Mouse (Mus musculus) hindbrain, embryonic 12.5 days (tissue): Measurements from ENCODE around the gene Lamc2. TPM values are rescaled to one million over a fixed set of nuclear protein-coding genes. Genes with fewer than 3 reads are reported as not detected.
"Not testable (repeated sequence)": the region's sequence is repeated elsewhere in the genome, so short reads cannot be mapped to it uniquely, and the experiment has no call there.

ENCODE experiments used
- ATAC-seq: fragments of 200-750 bp; cut with Nextera tagmentation; 2 replicates; pipeline ENCODE4 v1.8.0; 2017; ENCODE audit warnings: moderate TSS enrichment; ENCODE audit not compliant: low FRiP score
- H3K27ac ChIP-seq: fragments of 300-500 bp; sonication (generic); 2 replicates; pipeline ENCODE4 v1.5.1; 2016; ENCODE audit warnings: mild to moderate bottlenecking
- H3K27me3 ChIP-seq: fragments of 300-500 bp; sonication (generic); 2 replicates; pipeline ENCODE4 v1.6.1; 2016; ENCODE audit warnings: mild to moderate bottlenecking
- H3K36me3 ChIP-seq: fragments of 300-500 bp; sonication (generic); 2 replicates; pipeline ENCODE4 v1.6.1; 2016; ENCODE audit warnings: mild to moderate bottlenecking
- H3K4me1 ChIP-seq: fragments of 300-500 bp; sonication (generic); 2 replicates; pipeline ENCODE4 v1.6.1; 2016
- H3K4me2 ChIP-seq: fragments of 300-500 bp; sonication (generic); replicated peaks from 2 replicates; pipeline ENCODE4 v1.6.1; 2016; ENCODE audit warnings: mild to moderate bottlenecking
- H3K4me3 ChIP-seq: fragments of 300-500 bp; sonication (generic); 2 replicates; pipeline ENCODE4 v1.5.1; 2016; ENCODE audit warnings: mild to moderate bottlenecking
- H3K9ac ChIP-seq: fragments of 300-500 bp; sonication (generic); 2 replicates; pipeline ENCODE4 v1.6.1; 2016; ENCODE audit warnings: mild to moderate bottlenecking, moderate library complexity
- H3K9me3 ChIP-seq: fragments of 300-500 bp; sonication (generic); replicated peaks from 2 replicates; pipeline ENCODE4 v1.6.1; 2016; ENCODE audit warnings: mild to moderate bottlenecking
- WGBS: fragments of 180-500 bp; shearing (Covaris S2); methylation state at CpG from one replicate; pipeline ENCODE4 v1.1.7; 2016; 5-methylcytosine and 5-hydroxymethylcytosine counted together
- polyA plus RNA-seq: library from polyadenylated mRNA; unstranded; fragments of >200 nt; fragmentation: Nextera tagmentation; extraction: Ambion mirVana; gene quantifications from 2 replicates; pipeline ENCODE4 v1.2.1, GENCODE M21; 2016

Gene Lamc2
- polyA plus RNA-seq, 1 experiment from 2014 or later = 1.6 TPM

- H3K9ac ChIP-seq = no peak overlapping the region
- H3K4me2 ChIP-seq = no peak overlapping the region
- no peak overlapping the region for H3K27ac ChIP-seq
- H3K27me3 ChIP-seq = no peaks in the 10 kb centered on the region
- WGBS = 85% methylated on average over 5 of the region's 5 CpGs
- H3K36me3 ChIP-seq = 0 out of 2 replicates have a peak, but pooled peaks cover 7% of the 10 kb centered on the region
- no peak for ATAC-seq
- H3K9me3 ChIP-seq = no peaks in the 10 kb centered on the region
- peaks cover 3% of the 10 kb centered on the region; the same call in 1 of the 2 replicates for H3K4me1 ChIP-seq
- no peak overlapping the region for H3K4me3 ChIP-seq
Measured at GRCm38 (mm10) chr1:153087771-153088170, 98.5 kb downstream of the Lamc2 start.

GRCm38 (mm10) chr1:153085198-153085597, 101.0 kb downstream of the Lamc2 start:
- ATAC-seq = no peak
- H3K4me1 ChIP-seq = no peaks in the 10 kb centered on the region
- no peak overlapping the region for H3K9ac ChIP-seq
- 93% methylated on average over 5 of the region's 5 CpGs for WGBS
- H3K4me3 ChIP-seq = no peak overlapping the region
- H3K36me3 ChIP-seq = 0 out of 2 replicates have a peak, but pooled peaks cover 7% of the 10 kb centered on the region
- H3K27ac ChIP-seq = no peak overlapping the region
- H3K9me3 ChIP-seq = no peaks in the 10 kb centered on the region
- no peak overlapping the region for H3K4me2 ChIP-seq
- H3K27me3 ChIP-seq = no peaks in the 10 kb centered on the region

DNA sequence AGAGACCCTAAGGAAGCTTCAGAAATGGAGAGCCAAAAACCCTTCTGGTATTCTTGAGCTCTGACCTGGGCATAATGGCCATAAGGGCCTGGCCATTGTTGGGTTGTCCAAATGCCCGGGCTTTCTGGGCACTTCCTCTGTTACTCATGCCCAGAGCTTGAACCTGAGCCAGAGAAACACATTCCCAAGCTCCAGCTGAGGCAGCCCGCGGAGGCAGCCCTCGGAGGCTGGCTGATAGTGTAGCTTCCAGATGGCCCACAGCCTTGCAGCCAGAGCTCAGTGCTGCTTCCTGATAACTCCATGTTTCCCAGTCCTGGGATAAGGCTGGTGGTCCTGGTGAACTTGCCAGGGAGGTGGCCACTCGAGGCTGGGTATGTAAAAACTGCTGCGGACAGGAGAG, 102.1 kb downstream of the Lamc2 start:
- Histone ChIP-seq H3K4me1 (no peaks in the 10 kb centered on the region), H3K9ac (no peak overlapping the region), H3K4me2 (no peak overlapping the region), H3K4me3 (no peak overlapping the region), H3K36me3 (0 out of 2 replicates have a peak, but pooled peaks cover 7% of the 10 kb centered on the region), H3K27ac (no peak overlapping the region), H3K27me3 (no peaks in the 10 kb centered on the region), H3K9me3 (no peaks in the 10 kb centered on the region)
- 57% methylated on average over 6 of the region's 6 CpGs for WGBS
- ATAC-seq = no peak

GRCm38 (mm10) chr1:153083233-153083632, 103.0 kb downstream of the Lamc2 start:
- not testable (repeated sequence) for H3K9ac ChIP-seq, H3K4me1 ChIP-seq, H3K9me3 ChIP-seq, H3K27me3 ChIP-seq, H3K4me2 ChIP-seq, H3K27ac ChIP-seq, H3K36me3 ChIP-seq, ATAC-seq, H3K4me3 ChIP-seq
- 91% methylated on average over 9 of the region's 14 CpGs for WGBS

DNA sequence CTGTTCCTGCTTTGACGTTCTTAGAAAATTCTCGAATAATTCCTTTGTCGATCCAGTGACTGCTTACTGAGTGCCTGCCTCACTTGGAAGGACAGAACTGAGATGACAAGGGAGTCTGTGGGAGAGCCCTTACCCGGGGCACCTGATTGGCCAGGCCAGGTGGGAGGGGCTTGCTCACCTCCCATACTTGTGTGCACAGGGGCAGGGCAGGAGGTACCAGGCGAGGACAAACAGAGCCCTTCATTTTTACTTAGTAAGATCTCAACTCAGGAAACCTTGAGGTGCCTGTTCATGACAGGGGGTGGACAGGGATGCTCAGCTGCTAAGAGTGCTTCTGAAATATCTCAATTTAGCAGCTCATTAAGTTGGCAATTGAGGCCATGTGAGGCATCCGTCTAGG, 110.3 kb downstream of the Lamc2 start:
- H3K27me3 ChIP-seq = peaks cover 44% of the 10 kb centered on the region
- H3K9me3 ChIP-seq = no peaks in the 10 kb centered on the region
- peak; percentile 56 for ATAC-seq
- H3K4me2 ChIP-seq = no peak overlapping the region
- peaks cover 9% of the 10 kb centered on the region for H3K4me1 ChIP-seq
- no peak overlapping the region for H3K9ac ChIP-seq
- H3K4me3 ChIP-seq = no peak overlapping the region
- WGBS = 53% methylated on average over 6 of the region's 6 CpGs
- H3K27ac ChIP-seq = no peak overlapping the region
- 0 out of 2 replicates have a peak, but pooled peaks cover 3% of the 10 kb centered on the region for H3K36me3 ChIP-seq

DNA sequence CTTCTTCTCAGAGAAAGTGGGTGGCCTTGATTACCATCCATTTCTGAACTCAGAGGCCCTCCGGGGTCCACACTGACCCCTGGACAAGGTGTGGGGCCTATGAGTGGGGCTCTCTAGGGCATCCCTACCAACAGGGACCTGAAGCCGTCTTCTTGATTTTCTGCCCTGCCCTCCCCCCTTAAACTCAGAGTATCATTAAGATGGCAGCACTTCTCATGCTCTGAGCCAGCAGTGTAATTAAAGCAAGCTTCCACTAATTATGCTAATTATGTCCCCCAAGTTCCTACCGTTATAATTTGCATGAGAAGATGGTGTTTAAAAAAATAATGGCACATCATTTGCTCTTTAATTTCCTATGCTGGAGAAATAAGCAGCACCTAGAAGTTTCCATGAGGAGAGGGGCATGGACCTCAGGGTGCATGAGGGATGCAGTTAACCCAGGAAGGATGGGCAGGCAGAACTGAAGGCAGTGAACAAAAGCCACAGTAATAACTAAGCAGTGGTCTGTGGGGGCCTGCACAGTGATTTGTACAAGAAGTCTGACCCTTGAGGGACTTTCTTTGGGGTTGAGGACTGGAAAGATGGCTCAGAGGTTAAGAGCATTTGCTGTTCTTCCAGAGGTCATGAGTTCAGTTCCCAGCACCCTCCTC, 111.0 kb downstream of the Lamc2 start:
- Histone ChIP-seq H3K27me3 (peaks cover 45% of the 10 kb centered on the region), H3K27ac (no peak overlapping the region), H3K9me3 (no peaks in the 10 kb centered on the region), H3K9ac (no peak overlapping the region), H3K4me3 (no peak overlapping the region), H3K4me2 (no peak overlapping the region), H3K36me3 (0 out of 2 replicates have a peak, but pooled peaks cover 3% of the 10 kb centered on the region), H3K4me1 (peaks cover 9% of the 10 kb centered on the region)
- no peak for ATAC-seq
- WGBS = 73% methylated on average over 3 of the region's 3 CpGs

- Histone ChIP-seq H3K9me3 (no peaks in the 10 kb centered on the region), H3K4me2 (no peak overlapping the region), H3K4me1 (peaks cover 9% of the 10 kb centered on the region), H3K27me3 (peaks cover 47% of the 10 kb centered on the region), H3K36me3 (0 out of 2 replicates have a peak, but pooled peaks cover 3% of the 10 kb centered on the region), H3K27ac (no peak overlapping the region), H3K4me3 (no peak overlapping the region), H3K9ac (no peak overlapping the region)
- 19% methylated on average over 9 of the region's 9 CpGs for WGBS
- ATAC-seq = no peak
Measured at GRCm38 (mm10) chr1:153073441-153073840, 112.8 kb downstream of the Lamc2 start.

Other genes with a start within 250 kb of the Lamc2 start
- gene Nmnat2, start 231.5 kb downstream of the Lamc2 start, polyA plus RNA-seq = 37.7 and 39.7 TPM in 2 replicates
- 35.7 and 36.0 TPM in 2 replicates for gene Lamc1, start 146.3 kb upstream of the Lamc2 start, polyA plus RNA-seq
- gene Shcbp1l, start 238.7 kb upstream of the Lamc2 start, polyA plus RNA-seq = 0.20 and 0.39 TPM in 2 replicates